Mouse (Mus musculus) MEL (cell line): ENCODE measurements around the gene Usp18. TPM values are rescaled to one million over a fixed set of nuclear protein-coding genes. Genes with fewer than 3 reads are reported as not detected.

Experiments used
- DNase-seq: peaks from one replicate; pipeline ENCODE4 v3.0.0; 2011; ENCODE audit warnings: low read depth, low spot score
- H3K27ac ChIP-seq: 2 replicates; pipeline ENCODE4 v1.5.1; 2012; ENCODE audit warnings: low read depth, mild to moderate bottlenecking, control low read depth, low read length, moderate library complexity; ENCODE audit not compliant: control insufficient read depth
- H3K27me3 ChIP-seq, 2 experiments: fragments of 150-350 bp in 1 of 2; sonication (generic) in 1 of 2; 2 replicates each; pipeline ENCODE4 v1.6.1; 2012; ENCODE audit warnings: low read length in 2 of 2, mild to moderate bottlenecking in 2 of 2, improper control_type of control experiment in 1 of 2, moderate library complexity in 1 of 2; ENCODE audit not compliant: insufficient read depth in 2 of 2, control insufficient read depth in 1 of 2
- H3K36me3 ChIP-seq, 2 experiments: 2 replicates each; pipeline ENCODE4 v1.6.1; 2012 to 2014; ENCODE audit warnings: low read length in 2 of 2, improper control_type of control experiment in 1 of 2, inconsistent platforms in 1 of 2, mild to moderate bottlenecking in 1 of 2; ENCODE audit not compliant: insufficient read depth in 2 of 2, control insufficient read depth in 1 of 2
- H3K4me1 ChIP-seq, 2 experiments: fragments of 150-350 bp in 1 of 2; sonication (generic) in 1 of 2; 2 replicates each; pipeline ENCODE4 v1.6.1; 2012; ENCODE audit warnings: low read length in 2 of 2, improper control_type of control experiment in 1 of 2, mild to moderate bottlenecking in 1 of 2; ENCODE audit not compliant: insufficient read depth in 2 of 2, control insufficient read depth in 1 of 2
- H3K4me3 ChIP-seq, 2 experiments: fragments of 150-350 bp in 1 of 2; sonication (generic) in 1 of 2; 2 replicates each; pipeline ENCODE4 v1.5.1; 2012; ENCODE audit warnings: low read depth in 2 of 2, low read length in 2 of 2, mild to moderate bottlenecking in 2 of 2, moderate library complexity in 2 of 2, control low read depth in 1 of 2, improper control_type of control experiment in 1 of 2; ENCODE audit not compliant: control insufficient read depth in 1 of 2, insufficient read depth in 1 of 2
- H3K79me2 ChIP-seq: 2 replicates; pipeline ENCODE4 v1.6.1; 2012; ENCODE audit warnings: mild to moderate bottlenecking, low read length, moderate library complexity; ENCODE audit not compliant: control insufficient read depth, poor library complexity, insufficient read depth
- H3K9ac ChIP-seq: 2 replicates; pipeline ENCODE4 v1.6.1; 2012; ENCODE audit warnings: low read depth, mild to moderate bottlenecking, control low read depth, low read length, moderate library complexity; ENCODE audit not compliant: control insufficient read depth, poor library complexity, severe bottlenecking
- H3K9me3 ChIP-seq: fragments of 150-350 bp; sonication (generic); replicated peaks from 2 replicates; pipeline ENCODE4 v1.6.1; 2012; ENCODE audit warnings: mild to moderate bottlenecking, low read length, improper control_type of control experiment, moderate library complexity; ENCODE audit not compliant: insufficient read depth
- E2F4 ChIP-seq: IDR thresholded peaks from 2 replicates; pipeline ENCODE4 v1.6.1; 2011; ENCODE audit warnings: low read depth, low read length, improper control_type of control experiment, borderline replicate concordance
- EP300 ChIP-seq, 2 experiments: IDR thresholded peaks; 2 replicates each; pipeline ENCODE4 v1.6.1; 2011; ENCODE audit warnings: improper control_type of control experiment in 2 of 2, low read length in 2 of 2, low read depth in 1 of 2, mild to moderate bottlenecking in 1 of 2
- ETS1 ChIP-seq: IDR thresholded peaks from 2 replicates; pipeline ENCODE4 v1.6.1; 2012; ENCODE audit warnings: low read depth, mild to moderate bottlenecking, inconsistent platforms, low read length, improper control_type of control experiment, moderate library complexity
- GABPA ChIP-seq: IDR thresholded peaks from 2 replicates; pipeline ENCODE4 v1.6.1; 2012; ENCODE audit warnings: low read depth, mild to moderate bottlenecking, inconsistent platforms, low read length, improper control_type of control experiment, moderate library complexity
- JUND ChIP-seq: IDR thresholded peaks from 2 replicates; pipeline ENCODE4 v1.6.1; 2011; ENCODE audit warnings: low read depth, mild to moderate bottlenecking, improper control_type of control experiment, low read length
- MXI1 ChIP-seq: IDR thresholded peaks from 2 replicates; pipeline ENCODE4 v1.6.1; 2011; ENCODE audit warnings: mild to moderate bottlenecking, low read depth, low read length, improper control_type of control experiment
- MYC ChIP-seq: IDR thresholded peaks from 2 replicates; pipeline ENCODE4 v1.6.1; 2011; ENCODE audit warnings: low read depth, mild to moderate bottlenecking, low read length, improper control_type of control experiment, moderate library complexity
- POLR2AphosphoS2 ChIP-seq: IDR thresholded peaks from 2 replicates; pipeline ENCODE4 v1.6.1; 2011; ENCODE audit warnings: low read length, improper control_type of control experiment
- POLR2AphosphoS5 ChIP-seq: IDR thresholded peaks from 2 replicates; pipeline ENCODE4 v1.6.1; 2012; ENCODE audit warnings: low read depth, borderline replicate concordance, mild to moderate bottlenecking, inconsistent platforms, low read length, moderate library complexity, mixed read lengths
- RAD21 ChIP-seq: IDR thresholded peaks from 2 replicates; pipeline ENCODE4 v1.6.1; 2011; ENCODE audit warnings: mild to moderate bottlenecking, low read depth, low read length, improper control_type of control experiment
- RCOR1 ChIP-seq: IDR thresholded peaks from 2 replicates; pipeline ENCODE4 v1.6.1; 2012; ENCODE audit warnings: low read depth, mild to moderate bottlenecking, inconsistent platforms, low read length, improper control_type of control experiment
- SIN3A ChIP-seq: IDR thresholded peaks from 2 replicates; pipeline ENCODE4 v1.6.1; 2012; ENCODE audit warnings: low read length, improper control_type of control experiment, inconsistent platforms
- SMC3 ChIP-seq: IDR thresholded peaks from 2 replicates; pipeline ENCODE4 v1.6.1; 2011; ENCODE audit warnings: low read depth, low read length, improper control_type of control experiment
- TBP ChIP-seq: IDR thresholded peaks from 2 replicates; pipeline ENCODE4 v1.8.0; 2011; ENCODE audit warnings: low read depth, low read length, improper control_type of control experiment
- TCF12 ChIP-seq: IDR thresholded peaks from 2 replicates; pipeline ENCODE4 v1.6.1; 2014; ENCODE audit warnings: low read depth, mild to moderate bottlenecking, inconsistent platforms, low read length, improper control_type of control experiment, moderate library complexity
- USF1 ChIP-seq: IDR thresholded peaks from 2 replicates; pipeline ENCODE4 v1.6.1; 2014; ENCODE audit warnings: low read depth, mild to moderate bottlenecking, inconsistent platforms, low read length, improper control_type of control experiment, moderate library complexity
- USF2 ChIP-seq, 2 experiments: IDR thresholded peaks; 2 replicates each; pipeline ENCODE4 v1.6.1; 2011 to 2012; ENCODE audit warnings: improper control_type of control experiment in 2 of 2, low read length in 2 of 2, borderline replicate concordance in 1 of 2, inconsistent platforms in 1 of 2, low read depth in 1 of 2, mild to moderate bottlenecking in 1 of 2; ENCODE audit not compliant: insufficient read depth in 1 of 2
- ZC3H11A ChIP-seq: IDR thresholded peaks from 2 replicates; pipeline ENCODE4 v1.6.1; 2012; ENCODE audit warnings: low read depth, mild to moderate bottlenecking, inconsistent platforms, low read length, improper control_type of control experiment
- ZKSCAN1 ChIP-seq: IDR thresholded peaks from 2 replicates; pipeline ENCODE4 v1.6.1; 2012; ENCODE audit warnings: low read depth, mild to moderate bottlenecking, inconsistent platforms, low read length, improper control_type of control experiment, moderate library complexity
- ZNF384 ChIP-seq: IDR thresholded peaks from 2 replicates; pipeline ENCODE4 v1.6.1; 2012; ENCODE audit warnings: low read depth, mild to moderate bottlenecking, inconsistent platforms, low read length, improper control_type of control experiment
- polyA plus RNA-seq, 2 experiments: library from polyadenylated mRNA; stranded (reverse) in 1 of 2; unstranded in 1 of 2; fragments of >175 nt in 1 of 2; fragments of >200 nt in 1 of 2; gene quantifications; 2 replicates each; pipeline versions ENCODE4 v1.2.1 to v1.2.4; 2012; ENCODE audit warnings: low replicate concordance in 2 of 2, low read depth in 1 of 2; ENCODE audit not compliant: insufficient read length in 2 of 2, insufficient read depth in 1 of 2, missing spikeins in 1 of 2
- total RNA-seq: library from RNA; depleted of rRNA; stranded (reverse); fragments of 300-350 nt; gene quantifications from 2 replicates; pipeline ENCODE4 v1.2.3, GENCODE M21; 2012

The Usp18 gene
- total and polyA plus RNA-seq, 3 experiments, result 0.71 to 0.85 TPM; not detected in 1

DNA sequence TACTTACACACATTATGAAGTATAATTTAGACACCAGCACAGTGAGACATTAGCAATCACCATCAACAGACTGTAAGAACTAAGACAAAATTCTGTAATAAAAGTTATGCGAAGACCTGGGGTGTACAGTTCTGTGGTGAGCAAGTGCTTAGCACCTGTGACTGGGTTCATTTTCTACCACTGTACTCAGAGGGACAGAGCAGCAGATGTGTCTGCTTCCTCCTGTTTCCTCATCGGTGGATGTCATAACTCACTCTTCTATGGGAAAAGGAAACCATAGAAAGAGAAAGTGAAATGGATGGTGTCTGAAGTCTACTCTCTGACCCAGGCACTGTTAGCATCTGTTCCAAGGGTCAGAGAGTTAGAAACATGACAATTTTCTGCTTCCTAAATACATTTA is 19.0 kb upstream of the Usp18 start:
- no peak for DNase-seq
- Histone ChIP-seq H3K36me3 (peaks cover 0 to 25% of the 10 kb centered on the region in 2 experiments; a peak in 2 of 4 replicates), H3K79me2 (no peaks in the 10 kb centered on the region), H3K9me3 (no peaks in the 10 kb centered on the region), H3K4me3 (no peak overlapping the region), H3K9ac (no peak overlapping the region), H3K4me1 (peaks cover 8 to 32% of the 10 kb centered on the region in 2 experiments), H3K27ac (no peak overlapping the region), H3K27me3 (no peaks in the 10 kb centered on the region)
- TF ChIP-seq ZKSCAN1, result no peak

- TF ChIP-seq TCF12 (0 out of 2 replicates have a peak, but pooled peaks have one; percentile 17), USF1 (no peak)
- no peaks in the 10 kb centered on the region for H3K27me3 ChIP-seq
- no peaks in the 10 kb centered on the region for H3K9me3 ChIP-seq
- peaks cover 0 to 25% of the 10 kb centered on the region in 2 experiments; a peak in 2 of 4 replicates for H3K36me3 ChIP-seq
- H3K79me2 ChIP-seq, result no peaks in the 10 kb centered on the region
- H3K9ac ChIP-seq, result no peak overlapping the region
- no peak overlapping the region for H3K4me3 ChIP-seq
- H3K27ac ChIP-seq, result no peak overlapping the region
- peaks cover 8 to 32% of the 10 kb centered on the region in 2 experiments for H3K4me1 ChIP-seq
- DNase-seq, result no peak
Measured at GRCm38 (mm10) chr6:121228421-121228820, 17.3 kb upstream of the Usp18 start.

- Histone ChIP-seq H3K9ac (no peak overlapping the region), H3K4me1 (peaks cover 0 to 6% of the 10 kb centered on the region in 2 experiments; a peak in 3 of 4 replicates), H3K79me2 (no peaks in the 10 kb centered on the region), H3K27me3 (no peaks in the 10 kb centered on the region), H3K36me3 (peaks cover 0 to 4% of the 10 kb centered on the region in 2 experiments; a peak in 1 of 4 replicates), H3K9me3 (no peaks in the 10 kb centered on the region)
- DNase-seq, result no peak
- TF ChIP-seq POLR2AphosphoS5, result no peak
- no peak for TF ChIP-seq TBP
- no peak for TF ChIP-seq E2F4
- TF ChIP-seq USF1, result no peak
- TF ChIP-seq, all 39 proteins: peak for 0
- no peak overlapping the region for H3K4me3 ChIP-seq
- no peak overlapping the region for H3K27ac ChIP-seq
Measured at GRCm38 (mm10) chr6:121232652-121233051, 13.1 kb upstream of the Usp18 start.

GRCm38 (mm10) chr6:121236386-121236785 is 9.3 kb upstream of the Usp18 start:
- Histone ChIP-seq H3K4me1 (peaks cover 3 to 4% of the 10 kb centered on the region in 2 experiments; a peak in 3 of 4 replicates), H3K27me3 (no peaks in the 10 kb centered on the region), H3K9ac (no peak overlapping the region), H3K79me2 (no peaks in the 10 kb centered on the region), H3K4me3 (no peak overlapping the region), H3K36me3 (peaks cover 0 to 8% of the 10 kb centered on the region in 2 experiments; a peak in 2 of 4 replicates), H3K9me3 (no peaks in the 10 kb centered on the region), H3K27ac (no peak overlapping the region)
- TF ChIP-seq USF2 (IDR thresholded peaks at IDR 0.05; ENCODE audit: borderline replicate concordance in 1 of 2, insufficient read depth in 1 of 2, low read depth in 1 of 2, low read length in 2 of 2) (no peak), SIN3A (no peak), ZKSCAN1 (no peak), JUND (no peak), USF1 (no peak), ZNF384 (no peak), MXI1 (no peak), EP300 (IDR thresholded peaks at IDR 0.05; ENCODE audit: low read depth in 1 of 2, low read length in 2 of 2) (no peak), MYC (no peak), RCOR1 (no peak), RAD21 (no peak), ZC3H11A (no peak), ETS1 (no peak), POLR2AphosphoS2 (no peak), SMC3 (no peak), GABPA (no peak)
- DNase-seq, result no peak
